Mouse (Mus musculus) testis, adult 2 months (tissue): ENCODE results near the gene Sik1.

Experiments used
- CTCF ChIP-seq: fragments of 200-500 bp; IDR thresholded peaks from 2 replicates; pipeline ENCODE4 v1.5.1; 2012; ENCODE audit warnings: low read depth, mild to moderate bottlenecking, inconsistent platforms, low read length, moderate library complexity; ENCODE audit not compliant: control insufficient read depth, insufficient read depth, insufficient replicate concordance
- POLR2A ChIP-seq: fragments of 200-500 bp; IDR thresholded peaks from 2 replicates; pipeline ENCODE4 v1.6.1; 2012; ENCODE audit warnings: low read depth, mild to moderate bottlenecking, inconsistent platforms, low read length, moderate library complexity; ENCODE audit not compliant: control insufficient read depth

DNA sequence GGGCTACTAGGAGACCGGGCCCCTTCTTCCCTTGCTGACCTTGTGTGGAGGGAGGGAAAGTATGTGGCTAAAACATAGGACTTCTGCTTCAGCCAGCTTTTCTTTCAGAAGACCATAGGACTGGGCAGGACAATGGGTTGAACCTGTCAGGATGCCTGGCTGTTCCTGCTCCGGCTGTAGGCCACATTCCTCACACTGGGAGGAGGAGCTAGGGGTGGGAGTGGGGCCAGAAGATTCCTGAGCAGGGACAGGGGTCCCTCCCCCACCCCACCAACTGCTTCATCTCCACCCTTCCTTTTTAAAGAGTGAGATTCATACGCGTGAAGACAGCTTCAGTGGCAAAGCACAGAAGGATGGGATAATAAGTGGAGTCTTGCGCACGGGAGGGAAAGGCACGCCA, 10.0 kb upstream of the Sik1 start:
- TF ChIP-seq CTCF (no peak), POLR2A (no peak)
